Mouse (Mus musculus) megakaryocyte, embryonic 14.5 days (primary cell): ENCODE results near the gene Dhfr. TPM values are rescaled to one million over a fixed set of nuclear protein-coding genes. Genes with fewer than 3 reads are reported as not detected.

Experiments used
- H3K27me3 ChIP-seq: replicated peaks from 2 replicates; pipeline ENCODE3; 2012; ENCODE audit warnings: inconsistent platforms
- H3K36me3 ChIP-seq: replicated peaks from 2 replicates; pipeline ENCODE3; 2012; ENCODE audit warnings: low read length, inconsistent platforms, mixed read lengths
- H3K4me1 ChIP-seq: 2 replicates; pipeline ENCODE4 v1.6.1; 2012; ENCODE audit warnings: inconsistent platforms
- H3K4me3 ChIP-seq: replicated peaks from 2 replicates; pipeline ENCODE3; 2012; ENCODE audit warnings: moderate library complexity, mild to moderate bottlenecking, inconsistent platforms
- H3K9me3 ChIP-seq: 2 replicates; pipeline ENCODE4 v1.6.1; 2012; ENCODE audit warnings: inconsistent platforms
- FLI1 ChIP-seq: IDR thresholded peaks from 2 replicates; pipeline ENCODE4 v1.6.1; 2012; ENCODE audit warnings: low read length, inconsistent platforms, mixed read lengths
- GATA1 ChIP-seq: IDR thresholded peaks from 3 replicates; pipeline ENCODE4 v1.6.1; 2012; ENCODE audit warnings: mixed read lengths, low read length, inconsistent platforms, borderline replicate concordance
- polyA plus RNA-seq: library from polyadenylated mRNA; stranded (reverse); fragments of >175 nt; gene quantifications from 2 replicates; pipeline ENCODE4 v1.2.3, GENCODE M21; 2012; ENCODE audit warnings: low replicate concordance; ENCODE audit not compliant: insufficient read depth

The Dhfr gene
- polyA plus RNA-seq: 0.34 TPM in 1 of 2 replicates, not detected in the other

GRCm38 (mm10) chr13:92354456-92355271, at the start of gene Dhfr, which contains the start of gene Msh3:
Gene Dhfr (plus strand): TSS chr13:92354726.
Gene Msh3 (minus strand): TSS chr13:92355003.
- H3K4me1 ChIP-seq: peaks cover 35% of the 10 kb centered on the region
- H3K36me3 ChIP-seq: peaks cover 37% of the 10 kb centered on the region
- no peaks in the 10 kb centered on the region for H3K27me3 ChIP-seq
- H3K4me3 ChIP-seq: peak within 1 kb of the TSS; percentile 98
- TF ChIP-seq GATA1: no peak
- no peaks in the 10 kb centered on the region for H3K9me3 ChIP-seq

GRCm38 (mm10) chr13:92305680-92306079, 48.8 kb upstream of the Dhfr start, which contains the start of gene Gm20379:
Gene Gm20379 (plus strand): TSS chr13:92305980.
- Histone ChIP-seq H3K9me3 (0 out of 2 replicates have a peak, but pooled peaks cover 3% of the 10 kb centered on the region), H3K4me1 (no peaks in the 10 kb centered on the region), H3K4me3 (no peak within 1 kb of the TSS), H3K27me3 (no peaks in the 10 kb centered on the region), H3K36me3 (peaks cover 42% of the 10 kb centered on the region)
- TF ChIP-seq GATA1 (no peak), FLI1 (no peak)

DNA sequence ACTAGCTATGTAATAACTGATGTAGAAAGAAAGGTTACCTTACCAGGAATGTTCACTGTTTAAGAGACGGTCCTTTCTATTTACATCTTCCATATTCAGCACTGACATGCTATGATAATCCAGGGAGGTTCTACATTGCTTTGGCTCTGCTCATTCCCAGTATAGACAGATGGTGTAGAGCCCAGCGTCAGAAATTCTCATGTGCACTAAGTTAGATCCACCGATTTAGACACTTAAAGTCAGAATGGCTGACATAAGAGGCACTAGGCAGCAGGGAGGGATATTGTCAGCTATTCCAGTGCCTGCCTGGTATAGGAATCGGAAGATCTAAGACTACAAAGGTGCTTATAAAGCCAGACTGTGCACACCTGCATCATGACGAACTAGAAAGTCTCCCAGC, 39.9 kb upstream of the Dhfr start:
- no peaks in the 10 kb centered on the region for H3K9me3 ChIP-seq
- no peak overlapping the region for H3K4me3 ChIP-seq
- TF ChIP-seq FLI1 (no peak), GATA1 (no peak)
- peaks cover 27% of the 10 kb centered on the region for H3K36me3 ChIP-seq
- H3K4me1 ChIP-seq: peaks cover 11% of the 10 kb centered on the region; the same call in 1 of the 2 replicates
- no peaks in the 10 kb centered on the region for H3K27me3 ChIP-seq

DNA sequence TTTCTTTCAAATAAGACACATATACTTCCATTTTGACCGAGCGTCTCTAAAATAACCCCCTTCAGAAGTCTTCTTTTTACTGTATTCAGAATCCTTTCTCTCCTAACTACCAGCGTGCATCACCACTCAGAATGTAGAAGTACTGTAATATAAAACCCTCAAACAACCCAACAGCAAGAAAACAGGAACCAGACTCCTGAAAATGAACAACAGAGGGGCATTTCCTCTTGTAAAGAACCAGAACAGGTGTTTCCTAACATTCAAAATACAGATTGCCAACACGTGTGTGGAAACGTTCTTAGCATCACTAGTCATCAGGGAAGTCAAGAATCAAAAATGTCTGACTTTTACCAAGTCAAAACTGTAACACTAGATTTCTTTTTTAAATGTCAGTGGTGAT, 33.8 kb upstream of the Dhfr start:
- H3K4me3 ChIP-seq: no peak overlapping the region
- peaks cover 30% of the 10 kb centered on the region for H3K4me1 ChIP-seq
- TF ChIP-seq GATA1 (no peak), FLI1 (no peak)
- no peaks in the 10 kb centered on the region for H3K27me3 ChIP-seq
- no peaks in the 10 kb centered on the region for H3K9me3 ChIP-seq
- peaks cover 24% of the 10 kb centered on the region for H3K36me3 ChIP-seq

- Histone ChIP-seq H3K27me3 (no peaks in the 10 kb centered on the region), H3K36me3 (peaks cover 22% of the 10 kb centered on the region), H3K9me3 (no peaks in the 10 kb centered on the region), H3K4me1 (peaks cover 63% of the 10 kb centered on the region), H3K4me3 (peak overlapping the region; percentile 74)
- TF ChIP-seq GATA1: no peak
- no peak for TF ChIP-seq FLI1
These were observed 28.5 kb upstream of the Dhfr start for GRCm38 (mm10) chr13:92326030-92326429.

GRCm38 (mm10) chr13:92328000-92328399, 26.5 kb upstream of the Dhfr start:
- H3K9me3 ChIP-seq: no peaks in the 10 kb centered on the region
- TF ChIP-seq FLI1: no peak
- TF ChIP-seq GATA1: no peak
- peaks cover 71% of the 10 kb centered on the region for H3K4me1 ChIP-seq
- H3K4me3 ChIP-seq: no peak overlapping the region
- H3K36me3 ChIP-seq: peaks cover 19% of the 10 kb centered on the region
- H3K27me3 ChIP-seq: no peaks in the 10 kb centered on the region

DNA sequence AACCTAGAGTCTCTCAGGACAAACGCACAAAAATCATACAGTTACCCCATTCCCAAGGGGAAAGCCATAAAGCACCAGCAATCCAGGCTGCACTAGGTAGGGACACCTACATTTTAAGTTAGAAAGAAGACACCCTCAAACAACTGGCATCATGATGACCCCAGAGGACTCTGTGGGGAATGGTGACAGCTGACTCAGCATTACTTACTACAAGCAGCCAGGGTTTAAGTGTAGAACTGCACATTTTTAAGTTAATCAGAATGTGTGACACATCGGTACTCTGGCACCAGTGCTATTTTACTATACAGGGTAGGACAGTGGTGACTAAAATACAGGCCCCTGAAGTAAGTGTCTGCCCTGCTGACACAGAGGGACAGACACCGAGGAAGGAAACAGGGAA, 23.9 kb upstream of the Dhfr start:
- H3K4me3 ChIP-seq: no peak overlapping the region
- peaks cover 20% of the 10 kb centered on the region for H3K36me3 ChIP-seq
- H3K9me3 ChIP-seq: no peaks in the 10 kb centered on the region
- H3K27me3 ChIP-seq: no peaks in the 10 kb centered on the region
- H3K4me1 ChIP-seq: peaks cover 52% of the 10 kb centered on the region
- TF ChIP-seq GATA1 (no peak), FLI1 (no peak)

DNA sequence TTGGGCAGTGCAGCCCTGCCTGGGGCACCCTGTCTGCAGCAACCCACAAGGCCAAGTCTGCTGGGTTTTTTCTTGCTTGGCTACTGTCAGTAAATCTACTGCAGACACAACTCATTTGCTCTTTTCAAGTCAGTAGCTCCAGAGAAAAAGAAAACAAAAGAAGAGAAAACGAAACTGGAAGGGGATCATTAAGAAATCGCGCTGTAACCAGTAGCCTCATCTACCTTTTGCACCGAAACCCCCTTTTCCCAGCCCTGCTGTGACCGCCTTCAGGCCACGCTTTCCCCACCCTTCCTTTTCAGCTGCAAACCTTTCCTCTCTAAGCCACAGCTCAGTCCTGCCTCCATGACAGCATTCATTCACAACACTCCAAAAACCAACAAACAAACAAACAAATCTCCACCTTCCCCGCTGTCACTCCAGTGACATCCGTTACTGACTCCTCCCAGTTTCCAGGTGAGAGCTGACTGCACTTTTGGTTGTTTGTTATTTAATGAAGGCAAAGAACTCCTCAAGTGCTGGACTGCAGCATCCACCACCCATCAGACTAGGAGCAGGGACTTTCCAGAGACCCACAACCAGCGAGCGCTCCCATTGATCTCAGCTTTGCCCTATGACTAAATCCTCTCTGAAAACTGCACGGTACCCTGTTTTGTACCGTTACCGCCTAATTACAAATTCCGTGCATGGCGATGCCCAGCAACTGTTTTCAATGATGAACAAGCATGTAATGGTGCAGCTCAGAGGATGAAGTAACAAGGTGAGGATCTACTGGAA, 22.2 kb upstream of the Dhfr start:
- Histone ChIP-seq H3K27me3 (no peaks in the 10 kb centered on the region), H3K4me3 (no peak overlapping the region), H3K4me1 (peaks cover 48% of the 10 kb centered on the region), H3K36me3 (peaks cover 25% of the 10 kb centered on the region), H3K9me3 (no peaks in the 10 kb centered on the region)
- TF ChIP-seq FLI1 (no peak), GATA1 (no peak)

GRCm38 (mm10) chr13:92336857-92337256, 17.7 kb upstream of the Dhfr start:
- Histone ChIP-seq H3K27me3 (no peaks in the 10 kb centered on the region), H3K36me3 (peaks cover 29% of the 10 kb centered on the region), H3K4me1 (peaks cover 14% of the 10 kb centered on the region), H3K9me3 (no peaks in the 10 kb centered on the region), H3K4me3 (peak overlapping the region; percentile 56)
- TF ChIP-seq GATA1 (no peak), FLI1 (no peak)
